Mouse (Mus musculus) cerebellum, postnatal 14 days (tissue): Measurements from ENCODE around the gene Caly.

Experiments
- DNase-seq, 2 experiments: peaks; one replicate each; pipeline ENCODE4 v3.0.0; 2021; ENCODE audit warnings: mixed read lengths in 2 of 2

Gene Caly

GRCm38 (mm10) chr7:140082242-140082678 is at the start of gene Caly:
Gene Caly, minus strand, starts transcription at chr7:140082548.
- DNase-seq, result peak; percentile 86 to 94

DNA sequence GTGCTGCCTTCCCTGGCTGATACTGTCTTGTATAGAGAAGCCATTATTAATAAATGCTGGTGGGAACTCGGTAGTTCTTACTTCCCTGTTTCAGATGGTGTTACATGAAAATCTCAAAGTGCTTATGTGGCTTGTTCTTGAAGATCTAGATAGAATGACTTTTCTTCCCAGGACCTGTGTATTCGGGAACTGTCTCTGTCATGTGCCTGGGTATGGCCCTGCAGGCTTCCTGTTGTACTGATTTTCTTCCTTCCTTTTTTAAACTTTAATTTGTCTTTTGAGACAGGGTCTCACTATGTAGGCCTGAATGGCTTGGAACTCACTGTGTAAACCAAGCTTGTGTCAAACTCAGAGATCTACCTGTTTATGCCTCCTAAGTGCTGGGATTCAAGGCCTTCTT is 45.6 kb upstream of the Caly start:
- DNase-seq, result no peak

DNA sequence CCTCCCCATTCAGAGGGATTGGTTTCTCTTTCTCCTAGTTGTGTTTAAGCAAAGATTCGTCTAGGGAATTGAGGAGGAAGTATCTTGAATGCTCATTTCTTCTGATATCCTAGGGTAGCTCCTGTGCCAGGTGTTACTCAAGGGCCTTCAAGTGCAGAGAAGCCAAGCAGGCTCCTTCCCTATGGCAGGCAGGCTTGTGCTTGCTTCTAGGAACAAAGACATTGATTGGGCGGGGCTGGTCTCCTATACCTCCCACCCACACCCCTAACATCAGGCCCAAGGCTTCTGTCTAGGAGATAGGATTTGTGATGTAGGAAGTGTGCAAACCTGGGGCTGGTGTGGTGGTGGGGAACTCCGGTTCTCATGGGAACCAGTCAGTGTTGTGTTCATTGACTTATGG is 44.6 kb upstream of the Caly start:
- no peak for DNase-seq

DNA sequence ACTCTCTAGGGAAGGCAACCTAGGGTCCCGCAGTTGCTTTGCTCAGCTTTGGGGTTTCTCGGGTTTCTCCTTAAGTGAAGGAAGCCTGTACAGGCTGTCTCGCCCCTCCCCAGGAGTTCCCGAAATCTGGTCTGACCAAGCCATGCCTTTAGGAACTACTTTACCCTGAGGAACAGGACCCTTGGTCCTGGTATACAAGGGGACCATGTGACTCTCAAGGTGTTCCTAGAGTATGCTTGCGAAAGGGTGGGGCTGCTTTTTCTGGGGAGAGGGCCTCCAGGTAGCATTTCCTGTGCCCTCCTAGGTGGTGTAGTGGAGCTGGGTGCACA is 43.6 kb upstream of the Caly start:
- DNase-seq, result no peak

GRCm38 (mm10) chr7:140125278-140126021 is 43.1 kb upstream of the Caly start:
- peak; percentile 92 to 94 for DNase-seq

DNA sequence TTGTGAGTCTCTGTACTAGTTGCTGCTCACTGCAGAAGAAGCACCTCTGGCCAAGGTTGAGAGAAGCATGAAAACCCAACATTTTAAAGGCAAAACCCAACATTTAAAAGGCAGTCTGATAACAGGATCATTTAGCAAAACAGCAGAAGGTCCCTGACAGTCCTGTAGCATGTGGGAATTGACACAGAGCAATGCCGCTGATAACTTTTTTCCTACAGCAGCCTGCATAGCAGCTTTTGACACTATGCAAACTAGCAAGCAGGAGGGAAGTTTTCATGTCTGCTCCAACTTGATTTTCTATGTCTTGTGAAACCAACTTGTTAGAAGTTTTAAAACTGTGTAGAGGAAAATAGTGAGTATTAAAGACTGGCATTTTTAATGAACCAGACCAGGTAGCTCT is 42.0 kb upstream of the Caly start:
- DNase-seq, result no peak

GRCm38 (mm10) chr7:140122765-140123164 is 40.4 kb upstream of the Caly start:
- no peak for DNase-seq

DNA sequence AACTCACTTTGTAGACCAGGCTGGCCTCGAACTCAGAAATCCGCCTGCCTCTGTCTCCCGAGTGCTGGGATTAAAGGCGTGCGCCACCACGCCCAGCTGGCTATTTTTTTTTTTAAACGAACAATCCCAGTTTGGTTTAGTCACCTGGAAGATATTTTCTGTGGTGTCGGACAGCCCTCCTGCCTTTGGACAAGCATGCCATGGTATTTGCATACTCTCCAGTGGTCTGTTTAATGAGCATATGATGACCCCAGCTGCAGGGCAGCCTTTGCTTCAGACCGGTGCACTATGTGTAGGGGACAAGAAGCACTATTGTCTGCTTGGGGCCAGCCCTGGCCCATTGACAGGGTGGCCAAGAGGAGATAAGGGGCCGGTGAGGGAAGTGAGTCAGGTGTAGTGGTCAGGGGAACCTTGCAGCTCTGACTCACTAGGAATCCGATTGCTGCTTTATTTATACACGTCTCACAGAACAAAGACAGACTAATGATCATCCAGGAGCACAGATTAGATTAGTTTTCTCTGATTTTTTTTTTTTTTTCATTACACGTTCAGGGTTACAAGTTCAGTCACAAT is 39.1 kb upstream of the Caly start:
- no peak for DNase-seq

DNA sequence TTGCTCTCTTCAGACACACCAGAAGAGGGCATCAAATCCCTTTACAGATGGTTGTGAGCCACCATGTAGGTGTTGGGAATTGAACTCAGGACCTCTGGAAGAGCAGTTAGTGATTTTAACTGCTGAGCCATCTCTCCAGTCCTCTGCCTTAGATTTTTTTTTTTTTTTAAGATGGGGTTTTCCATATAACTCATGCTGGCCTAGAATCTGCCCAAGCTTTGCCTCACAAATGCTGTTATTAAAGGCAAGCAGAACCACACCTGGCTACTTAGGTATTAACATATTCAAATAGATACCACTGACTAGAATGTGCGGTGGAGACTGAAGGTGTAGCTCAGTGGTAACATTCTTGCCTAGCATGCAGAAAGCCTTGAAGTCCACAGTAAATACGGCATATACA is 38.1 kb upstream of the Caly start:
- no peak for DNase-seq

DNA sequence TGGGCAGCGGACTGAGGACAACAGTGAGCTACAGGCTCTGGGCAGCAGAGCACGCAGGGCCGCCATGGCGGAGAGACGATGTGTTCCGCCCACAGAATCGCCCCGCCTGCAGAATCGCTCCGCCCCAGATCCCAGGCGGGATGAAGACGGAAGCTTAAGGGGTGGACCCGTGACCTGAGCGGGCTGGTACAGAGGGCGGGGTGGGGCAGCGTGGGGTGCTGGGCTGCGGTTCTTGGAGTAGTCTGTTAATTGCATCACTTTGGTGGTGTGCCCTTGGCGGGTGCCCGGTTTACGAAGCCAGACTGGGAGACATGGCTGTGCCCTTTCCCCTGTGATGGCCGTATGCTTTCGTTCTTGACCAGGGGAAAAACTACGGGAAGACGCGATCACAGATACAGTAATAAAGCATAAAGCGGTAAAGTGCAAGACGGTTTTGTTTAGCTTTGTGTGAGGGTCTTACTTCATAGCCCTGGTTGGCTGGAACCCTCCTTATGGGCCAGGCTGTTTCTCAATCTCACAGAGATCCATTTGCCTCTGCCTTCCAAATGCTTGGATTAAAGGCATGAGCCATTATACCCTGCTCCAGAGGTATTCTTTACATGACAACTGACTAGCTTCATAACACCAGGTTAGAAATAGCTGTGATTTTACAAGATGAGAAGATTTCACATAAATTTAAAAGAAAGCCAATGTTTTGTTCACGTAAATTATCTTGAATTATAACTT is 34.1 kb upstream of the Caly start, which contains the start of gene Echs1:
Gene Echs1 (minus strand): TSS at position 148 of the 726 bp plus-strand sequence.
- DNase-seq, result peak; percentile 87

GRCm38 (mm10) chr7:140115583-140116328 is 33.4 kb upstream of the Caly start, which contains the start of gene Paox:
Gene Paox, plus strand, starts transcription at chr7:140115799.
- peak; percentile 22 to 25 for DNase-seq

- no peak for DNase-seq
Measured at GRCm38 (mm10) chr7:140111943-140112342, 29.6 kb upstream of the Caly start.

GRCm38 (mm10) chr7:140104009-140104408 is 21.7 kb upstream of the Caly start:
- no peak for DNase-seq

GRCm38 (mm10) chr7:140101993-140102860 is 19.9 kb upstream of the Caly start, which contains the start of gene Fuom:
Gene Fuom, minus strand, starts transcription at chr7:140102441.
- peak; percentile 80 to 82 for DNase-seq

- DNase-seq, result peak; percentile 16 to 33
Measured at GRCm38 (mm10) chr7:140101498-140101897, 19.1 kb upstream of the Caly start.

DNA sequence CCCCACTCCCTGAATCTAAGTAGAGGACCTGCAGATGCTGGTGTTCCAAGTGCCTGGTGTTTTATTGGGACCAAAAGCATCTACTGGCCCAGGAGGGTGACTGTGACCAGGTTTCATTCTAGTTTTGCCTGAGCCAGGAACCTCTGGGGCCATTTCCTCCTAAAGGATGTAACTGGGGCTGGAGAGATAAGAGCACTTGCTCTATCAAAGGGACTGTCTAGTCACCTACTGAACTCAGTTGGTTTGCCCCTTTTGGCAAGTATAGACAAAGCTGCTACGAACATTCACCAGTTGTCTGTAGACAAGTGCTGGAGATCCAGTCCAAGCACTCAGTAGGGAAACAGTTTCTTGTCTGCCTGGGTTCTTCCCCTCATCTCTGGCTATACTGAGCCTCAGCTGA is 16.1 kb upstream of the Caly start:
- DNase-seq, result no peak

GRCm38 (mm10) chr7:140096055-140096454 is 13.7 kb upstream of the Caly start:
- DNase-seq, result no peak

DNA sequence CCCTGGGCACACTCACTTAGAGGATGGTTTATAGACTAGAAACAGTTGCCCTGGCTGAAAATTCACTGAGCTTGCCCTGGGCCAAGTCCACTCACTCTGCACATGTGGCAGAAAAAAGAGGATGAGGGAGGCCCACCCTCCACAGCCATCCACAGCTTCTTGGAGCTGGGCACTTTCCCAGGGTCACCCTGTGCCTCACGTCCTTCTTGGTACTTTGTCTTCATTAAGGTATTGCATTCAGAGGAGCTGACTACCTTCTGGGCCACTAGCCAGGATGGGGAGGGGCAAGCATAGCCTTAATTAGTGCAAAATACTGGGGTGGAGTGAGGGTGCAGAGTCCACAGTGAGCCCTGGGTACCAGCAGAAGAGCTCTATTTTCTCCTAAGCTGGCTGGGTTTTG is 13.2 kb upstream of the Caly start:
- no peak for DNase-seq

- DNase-seq, result no peak
Measured at GRCm38 (mm10) chr7:140094954-140095353, 12.6 kb upstream of the Caly start.

GRCm38 (mm10) chr7:140092924-140093528 is 10.7 kb upstream of the Caly start, which contains the start of gene Prap1:
Gene Prap1, plus strand, starts transcription at chr7:140093395.
- no peak for DNase-seq

DNA sequence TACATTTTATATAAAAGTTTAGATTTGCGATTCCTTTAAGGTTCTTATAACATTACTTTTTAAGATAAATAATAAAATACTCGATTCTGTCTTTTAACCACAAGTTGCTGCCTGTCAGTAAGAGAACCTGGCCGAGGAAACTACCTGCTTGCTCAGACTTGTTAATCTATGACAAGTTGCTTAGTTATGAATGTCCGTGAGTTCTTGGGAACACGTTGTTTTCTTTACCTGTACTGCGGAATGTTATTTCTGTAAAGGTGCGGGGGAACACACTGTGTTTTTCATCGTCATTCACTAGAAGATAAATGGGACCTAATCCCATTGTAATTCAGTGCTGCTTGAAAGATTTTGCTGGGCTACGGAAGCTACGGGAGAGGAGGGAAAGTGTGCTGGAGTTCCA is 8.3 kb upstream of the Caly start:
- DNase-seq, result no peak
